Mouse (Mus musculus) thymus, adult 18-20 months (tissue): ENCODE measurements around the gene Gtf2f2.
"Not testable (repeated sequence)": the region's sequence is repeated elsewhere in the genome, so short reads cannot be mapped to it uniquely, and the experiment has no call there.

ENCODE experiments used
- DNase-seq, 2 experiments: peaks; one replicate each; pipeline ENCODE4 v3.0.0; 2022; ENCODE audit warnings: mixed read lengths in 2 of 2

Gene Gtf2f2

DNA sequence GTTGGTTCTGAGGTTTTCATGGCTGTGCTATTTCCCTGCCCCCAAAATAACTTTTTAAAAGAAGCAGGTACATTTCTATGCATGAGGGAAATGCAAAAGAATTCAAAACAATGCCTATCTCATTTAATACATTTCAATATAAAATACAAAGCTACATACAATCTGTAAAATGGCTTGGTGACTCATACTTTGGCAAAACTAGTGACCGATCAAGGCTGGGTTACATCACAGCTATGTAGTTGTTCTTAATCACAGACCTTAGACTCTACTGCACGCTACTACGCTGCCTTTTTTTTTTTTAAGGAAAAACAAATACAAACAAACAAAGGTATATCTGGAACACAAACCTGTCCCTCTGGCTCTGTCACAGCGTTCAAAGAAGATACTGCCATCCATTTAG, 18.3 kb downstream of the Gtf2f2 start:
- no peak for DNase-seq

GRCm38 (mm10) chr14:75990936-75991335, 19.7 kb downstream of the Gtf2f2 start:
- DNase-seq, result no peak

DNA sequence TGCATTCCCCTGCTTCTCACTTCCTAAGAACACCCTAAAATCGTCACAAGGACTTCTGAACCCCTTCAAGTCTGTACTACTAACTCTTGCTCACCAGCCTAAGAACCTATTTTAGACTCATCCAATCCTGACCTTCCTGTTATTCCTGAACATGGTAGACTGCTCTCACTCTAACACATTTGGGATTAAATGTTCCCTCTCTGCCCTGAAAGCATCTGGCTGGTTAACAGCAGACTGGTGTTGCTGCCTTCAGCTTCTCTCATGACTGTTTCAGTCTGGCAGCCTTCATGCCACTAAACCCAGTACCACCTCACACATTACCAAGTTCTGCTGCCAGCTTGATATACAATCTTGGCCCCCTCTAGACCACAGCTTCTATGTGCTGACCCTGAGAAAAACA, 21.5 kb downstream of the Gtf2f2 start:
- DNase-seq, result no peak

DNA sequence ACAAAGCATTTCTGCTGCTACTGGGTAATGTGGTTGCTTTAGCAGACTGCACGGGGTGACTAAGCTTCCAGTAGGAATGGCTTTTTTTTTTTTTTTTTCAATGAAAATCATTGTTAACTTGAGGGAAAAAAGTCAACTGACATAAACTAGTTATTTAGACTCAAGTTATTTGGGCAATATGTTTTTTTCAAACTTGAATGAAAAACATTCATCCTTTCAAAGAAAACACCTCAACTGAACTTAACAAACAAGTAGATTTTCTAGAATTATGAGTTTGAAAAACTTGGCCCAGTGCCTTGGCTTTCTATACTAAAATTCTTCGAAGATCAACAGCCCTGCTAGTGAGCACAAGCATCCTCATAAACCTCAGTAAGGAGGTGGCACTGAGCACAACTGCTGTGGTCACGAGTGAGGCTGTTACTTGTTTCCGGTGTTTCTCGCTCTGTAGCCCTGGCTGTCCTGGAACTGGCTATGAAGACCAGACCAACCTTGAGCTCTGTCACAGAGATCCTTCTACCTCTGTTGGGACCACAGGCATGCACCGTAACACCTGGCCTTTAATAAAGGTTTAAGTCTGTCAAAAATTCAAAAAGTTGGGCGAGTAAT, 23.7 kb downstream of the Gtf2f2 start:
- no peak for DNase-seq

DNA sequence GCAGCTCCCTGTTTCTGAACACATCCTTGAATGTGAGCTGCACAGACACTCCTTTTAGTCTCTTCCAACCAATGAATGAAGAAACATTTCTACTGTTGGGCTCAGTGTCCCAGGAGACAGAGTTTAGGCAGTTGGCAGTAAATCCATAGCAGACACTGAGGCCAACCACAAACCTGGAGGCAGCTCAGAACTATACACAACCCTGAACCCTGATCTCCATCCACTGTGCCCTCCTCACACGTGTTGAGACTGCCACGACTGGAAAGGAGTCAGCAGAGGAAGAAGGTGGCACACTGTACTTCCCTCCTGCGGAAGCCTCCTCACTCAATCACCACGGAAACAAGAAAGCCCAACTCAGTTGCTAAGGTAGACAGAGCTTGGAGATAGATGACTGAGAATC, 25.6 kb downstream of the Gtf2f2 start:
- no peak for DNase-seq

DNA sequence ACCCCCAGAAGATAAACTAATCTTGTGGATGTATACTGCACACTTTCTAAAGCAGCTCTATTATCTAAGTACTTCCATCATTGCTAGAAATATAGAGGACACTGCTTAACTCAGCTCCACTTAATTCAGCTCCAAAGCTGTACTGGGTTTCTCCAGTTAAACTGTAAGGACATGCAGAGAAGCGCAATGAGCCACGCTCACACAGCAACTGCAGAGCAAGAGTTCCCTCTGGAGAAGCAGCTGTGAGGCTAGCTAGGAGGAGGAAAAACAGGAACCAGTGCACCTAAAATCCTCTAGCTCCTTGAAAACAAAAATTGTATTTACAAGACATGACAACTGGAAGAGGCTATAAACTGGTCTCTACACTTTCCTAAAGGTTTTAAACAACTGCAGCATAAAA, 26.8 kb downstream of the Gtf2f2 start:
- DNase-seq, result no peak

GRCm38 (mm10) chr14:75981231-75981630, 29.4 kb downstream of the Gtf2f2 start:
- no peak for DNase-seq

- no peak for DNase-seq
These were observed 34.6 kb downstream of the Gtf2f2 start for GRCm38 (mm10) chr14:75976107-75976506.

- DNase-seq, result no peak
These were observed 43.4 kb downstream of the Gtf2f2 start for GRCm38 (mm10) chr14:75967291-75967690.

- no peak for DNase-seq
These were observed 46.2 kb downstream of the Gtf2f2 start for GRCm38 (mm10) chr14:75964433-75964832.

DNA sequence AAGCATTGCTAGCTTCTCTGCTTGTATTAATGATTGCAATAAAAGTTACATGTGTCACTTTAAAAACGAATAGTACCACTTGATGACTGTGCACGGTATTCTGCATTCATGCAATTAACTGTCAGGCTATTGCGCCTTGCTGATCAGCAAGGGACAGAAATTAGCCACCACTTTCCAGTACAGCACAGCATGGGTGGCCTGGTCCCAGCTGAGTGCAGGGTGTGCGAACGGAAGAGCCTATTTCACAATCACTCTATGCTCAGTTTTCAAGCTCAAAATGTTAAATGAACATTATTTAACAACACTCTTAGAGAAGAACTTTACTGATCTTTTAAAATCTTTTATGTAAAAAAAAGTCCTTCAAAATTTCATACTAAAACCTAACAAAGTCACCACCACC, 46.7 kb downstream of the Gtf2f2 start:
- DNase-seq, result no peak

GRCm38 (mm10) chr14:75963215-75963614, 47.5 kb downstream of the Gtf2f2 start:
- no peak for DNase-seq

DNA sequence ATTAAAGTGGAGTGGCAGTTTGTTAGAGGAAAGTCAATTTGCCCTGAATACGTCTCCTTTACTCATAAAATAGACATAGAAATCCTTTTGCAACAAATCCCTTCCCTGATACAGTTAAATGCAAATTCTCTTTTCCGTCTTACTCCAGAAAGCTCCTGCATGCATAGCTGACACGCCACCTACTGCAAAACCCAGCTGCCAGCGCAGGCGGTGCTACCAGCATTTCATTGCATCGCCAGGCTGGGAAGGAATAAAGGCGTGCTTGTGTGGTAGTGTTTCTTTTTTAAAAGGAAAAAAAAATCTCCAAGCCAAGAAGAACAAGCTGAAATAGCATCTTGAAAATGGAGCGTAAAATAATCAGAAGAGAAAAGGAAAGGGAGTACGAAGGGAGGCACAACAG, 48.4 kb downstream of the Gtf2f2 start:
- no peak for DNase-seq

- DNase-seq, result no peak
These were observed 55.9 kb downstream of the Gtf2f2 start, which contains the start of gene Kctd4 for GRCm38 (mm10) chr14:75954766-75955165. Gene Kctd4, plus strand, starts transcription at chr14:75955009.

- no peak for DNase-seq
These were observed 57.7 kb downstream of the Gtf2f2 start for GRCm38 (mm10) chr14:75953011-75953410.

DNA sequence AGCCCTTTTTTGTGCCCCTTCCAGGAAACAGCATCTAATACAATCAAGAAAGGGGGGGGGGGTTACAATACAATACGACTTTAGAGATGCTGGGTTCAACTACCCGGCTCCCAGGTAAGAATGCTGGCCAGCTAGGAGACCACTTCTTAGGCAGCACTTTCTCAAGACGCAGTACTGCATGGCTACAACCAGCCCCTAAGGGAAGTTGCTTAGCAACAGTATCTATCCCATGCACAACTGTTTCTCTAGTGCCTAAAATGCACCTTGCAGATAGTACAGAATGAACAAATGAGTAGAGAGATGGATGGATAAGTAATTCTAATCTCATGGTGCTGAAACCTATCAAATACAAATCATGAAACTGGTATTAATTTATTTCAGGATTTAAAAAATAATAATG, 63.0 kb downstream of the Gtf2f2 start:
- DNase-seq, result no peak

DNA sequence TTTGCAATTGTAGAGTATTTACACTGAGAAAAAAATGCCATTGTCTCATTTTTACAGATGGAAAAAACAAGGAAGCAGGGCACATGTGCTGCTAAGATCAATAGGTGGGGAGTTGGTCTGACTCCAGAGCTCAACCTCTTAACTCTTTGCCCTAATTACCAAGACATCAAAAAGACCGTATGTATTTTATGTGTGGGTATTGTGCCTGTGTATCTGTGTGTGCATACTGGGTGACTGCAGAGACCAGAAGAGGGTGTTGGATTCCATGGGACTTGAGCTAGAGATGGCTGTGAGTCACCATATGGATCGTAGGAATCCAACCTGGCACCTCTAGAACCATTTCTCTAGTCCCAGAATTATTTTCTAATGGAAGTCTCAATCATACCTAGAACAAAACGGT, 68.3 kb downstream of the Gtf2f2 start:
- no peak for DNase-seq

DNA sequence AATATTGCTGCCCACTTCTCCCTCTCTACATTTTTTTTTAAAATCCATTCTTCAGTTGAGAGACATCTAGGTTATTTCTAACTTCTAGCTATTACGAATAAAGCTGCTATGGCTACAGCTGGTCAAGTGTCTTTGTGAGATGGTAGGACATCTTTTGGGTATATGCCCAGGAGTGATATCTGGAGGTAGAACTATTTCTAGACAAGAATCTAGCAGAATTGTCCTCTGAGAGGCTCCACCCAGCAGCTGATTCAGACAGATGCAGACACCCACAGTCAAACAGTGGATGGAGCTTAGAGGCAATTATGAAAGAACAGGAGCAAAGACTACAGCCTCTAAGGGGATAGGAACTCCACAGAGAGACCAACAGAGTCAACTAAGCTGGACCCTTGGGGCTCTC, 69.2 kb downstream of the Gtf2f2 start:
- DNase-seq, result no peak

GRCm38 (mm10) chr14:75937714-75938113, 73.0 kb downstream of the Gtf2f2 start:
- no peak for DNase-seq

DNA sequence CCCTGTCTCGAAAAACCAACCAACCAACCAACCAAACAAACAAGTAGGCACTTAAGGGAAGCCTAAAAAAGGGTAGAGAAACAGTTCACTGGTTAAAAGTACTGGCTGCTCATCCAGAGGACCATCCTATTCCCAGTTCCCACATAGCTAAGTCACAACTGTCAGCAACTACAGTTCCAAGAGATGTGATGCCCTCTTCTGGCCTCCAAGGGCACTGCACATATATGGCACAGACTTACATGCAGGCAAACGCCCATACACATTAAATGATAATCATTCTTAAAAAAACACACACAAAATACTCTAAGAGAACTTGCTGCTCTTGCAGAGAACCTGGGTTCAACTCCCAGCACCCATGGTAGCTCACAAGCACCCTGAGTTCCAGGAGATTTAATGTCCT, 76.3 kb downstream of the Gtf2f2 start:
- DNase-seq, result no peak

- peak; percentile 8 to 27 for DNase-seq
These were observed 79.4 kb downstream of the Gtf2f2 start for GRCm38 (mm10) chr14:75931266-75931665.

GRCm38 (mm10) chr14:75929713-75930112, 81.0 kb downstream of the Gtf2f2 start:
- DNase-seq, result not testable (repeated sequence)

DNA sequence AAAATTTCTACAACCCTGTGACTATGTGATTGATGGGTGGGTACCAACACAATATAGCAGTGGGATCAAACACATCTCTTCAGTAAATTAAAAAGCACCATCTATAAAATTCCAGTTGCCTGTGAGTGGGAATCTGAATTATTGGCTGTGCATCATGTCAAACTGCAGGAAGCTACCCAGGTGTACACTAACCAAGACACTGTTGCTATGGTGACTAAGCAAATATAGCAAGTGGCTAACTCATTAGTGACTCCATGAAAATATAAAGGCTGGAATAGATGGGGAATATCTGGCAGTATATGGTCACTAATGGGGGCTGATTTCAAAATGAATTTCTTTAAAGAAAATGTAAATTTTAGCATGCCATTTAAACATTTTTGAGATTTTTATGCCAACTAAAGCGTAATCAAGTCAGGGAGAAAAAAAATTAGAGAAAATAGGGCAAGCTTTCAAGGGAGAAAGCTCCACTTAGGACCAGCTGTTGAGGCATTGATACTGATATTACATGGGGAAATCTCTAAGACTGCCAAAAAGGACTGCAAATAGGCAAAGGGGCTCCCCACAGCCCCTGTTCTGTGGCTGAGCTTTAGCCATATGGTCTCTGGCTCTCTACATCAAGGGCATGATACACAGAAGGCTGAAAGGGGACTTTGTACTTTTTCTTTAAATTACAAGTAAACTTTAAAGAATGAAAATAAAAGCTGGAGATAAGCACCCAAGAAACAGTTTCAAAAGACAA, 87.2 kb downstream of the Gtf2f2 start:
- no peak for DNase-seq

DNA sequence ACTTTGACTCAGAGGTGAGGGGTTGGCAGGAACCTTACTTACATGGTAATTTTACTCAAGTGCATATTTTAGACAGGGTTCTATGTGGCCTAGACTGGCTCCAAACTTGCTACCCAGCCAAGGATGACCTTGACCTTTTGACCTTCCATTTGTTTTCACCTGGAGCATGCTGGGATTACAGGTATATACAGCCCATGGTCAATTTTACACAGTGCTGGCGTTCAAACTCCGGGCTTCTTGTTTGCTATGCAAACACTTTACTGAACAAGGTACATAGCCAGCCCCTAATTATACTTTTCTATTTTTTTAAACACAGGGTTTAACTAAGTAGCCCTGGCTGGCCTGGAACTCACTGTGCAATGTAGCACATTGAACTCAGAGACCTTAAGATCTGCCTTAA, 98.0 kb downstream of the Gtf2f2 start:
- no peak for DNase-seq

DNA sequence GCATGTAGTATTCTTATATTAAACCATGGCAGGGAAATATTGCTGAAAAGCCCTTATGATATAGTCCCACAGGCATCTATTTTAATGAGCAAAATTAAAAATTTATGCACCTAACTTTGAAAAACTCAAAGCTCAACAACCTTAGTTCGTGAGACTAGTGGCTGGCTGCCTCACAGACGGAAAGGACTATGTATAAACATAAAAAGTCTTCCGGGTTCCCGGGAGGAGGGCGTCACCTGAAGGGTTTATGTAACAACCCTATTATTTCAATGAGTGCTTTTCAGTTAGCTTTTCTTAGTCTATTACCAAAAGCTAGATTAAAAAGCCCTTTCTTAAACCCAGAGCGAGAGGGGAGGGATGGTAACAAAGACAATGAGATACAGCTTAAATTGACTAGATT, 98.7 kb downstream of the Gtf2f2 start:
- no peak for DNase-seq
